Mouse (Mus musculus): Measurements from ENCODE around the gene Fhad1.

DNA sequence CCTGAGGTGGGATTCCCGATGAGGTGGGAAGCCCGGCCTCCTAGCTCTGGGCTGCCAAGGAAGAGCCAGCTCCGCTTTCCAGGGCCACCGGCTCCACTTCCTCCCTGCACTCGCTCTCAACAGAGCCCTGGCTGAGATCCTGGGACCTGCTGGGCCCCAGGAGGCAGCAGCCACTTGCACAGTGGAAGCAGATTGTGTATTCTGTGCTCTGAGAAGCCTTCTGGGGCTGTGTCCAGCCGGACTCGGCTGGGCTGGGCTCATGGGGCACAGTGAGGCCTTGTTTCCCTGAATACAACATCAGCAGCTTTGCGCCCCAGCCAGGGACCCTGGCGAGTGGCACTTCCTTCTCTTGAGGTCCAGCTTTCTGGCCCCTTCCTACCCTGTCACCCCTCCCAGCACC, 143.0 kb downstream of the Fhad1 start:
- TF ChIP-seq MAX (IDR thresholded peaks at IDR 0.05) (no peak), CTCF (IDR thresholded peaks at IDR 0.05; ENCODE audit: control insufficient read depth, insufficient read depth, insufficient read length) (no peak), MYOG (IDR thresholded peaks at IDR 0.05; ENCODE audit: control insufficient read depth, extremely low read depth, insufficient read length) (no peak), CEBPB (IDR thresholded peaks at IDR 0.05; ENCODE audit: low read depth) (no peak)

Measured in C2C12 (cell line).